ENCODE assay signal across 26 mouse cellular contexts in the genomic region with DNA sequence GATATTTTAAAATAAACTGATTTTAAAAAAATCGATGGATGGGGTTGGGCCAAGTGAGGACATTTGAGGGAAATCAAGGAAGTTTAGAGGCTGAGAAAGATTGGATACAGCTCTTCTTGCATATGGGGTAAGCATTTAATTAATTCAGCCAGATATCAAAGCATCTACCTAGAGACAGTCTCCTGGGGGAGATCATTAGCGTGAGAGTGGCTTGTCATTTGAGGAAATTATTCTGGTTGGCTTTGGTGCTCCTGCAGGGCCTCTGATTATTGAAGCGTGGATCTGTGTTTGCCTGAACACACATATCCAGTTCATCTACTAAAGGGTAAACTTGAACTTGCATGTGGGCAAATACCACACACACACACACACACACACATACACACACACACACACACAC. TPM values are rescaled to one million over a fixed set of nuclear protein-coding genes. Genes with fewer than 3 reads are reported as not detected.
"Had no signal": no experiment of that assay in that cellular context is flagged by ENCODE, and none has a peak within 500 bp of the region (broad histone marks: within the 10 kb centered on the region; RNA-seq: fewer than 3 reads in every experiment).

No protein-coding gene starts in this region.

- H3K4me3 ChIP-seq: gastrocnemius, adult 2 months; heart, embryonic 10.5 days; heart, embryonic 12.5 days; hindbrain, embryonic 10.5 days; intestine, embryonic 15.5 days; kidney, embryonic 15.5 days; limb, embryonic 13.5 days; limb, embryonic 15.5 days; liver, embryonic 12.5 days had no signal

- ATAC-seq: hindbrain, embryonic 16.5 days; inflammation-experienced regulatory T-cells, adult 6 months; intestine, embryonic 15.5 days; intestine, postnatal 0 days; liver, embryonic 12.5 days had no signal

- H3K27me3 ChIP-seq: heart, embryonic 12.5 days; intestine, embryonic 15.5 days; kidney, embryonic 15.5 days; limb, embryonic 13.5 days; limb, embryonic 15.5 days; liver, embryonic 12.5 days had no signal

- H3K27ac ChIP-seq: gastrocnemius, adult 2 months; heart, embryonic 10.5 days; hindbrain, embryonic 10.5 days; hindbrain, embryonic 14.5 days; intestine, embryonic 15.5 days; kidney, embryonic 15.5 days; kidney, postnatal 0 days; limb, embryonic 13.5 days; limb, embryonic 15.5 days; liver, embryonic 12.5 days; liver, embryonic 14.5 days had no signal

- H3K9ac ChIP-seq: heart, embryonic 12.5 days; hindbrain, embryonic 14.5 days; intestine, embryonic 15.5 days; kidney, embryonic 15.5 days; limb, embryonic 13.5 days; limb, embryonic 15.5 days; liver, embryonic 12.5 days; liver, embryonic 14.5 days had no signal

- H3K36me3 ChIP-seq: heart, embryonic 10.5 days; heart, embryonic 12.5 days; hindbrain, embryonic 10.5 days; intestine, embryonic 15.5 days; kidney, embryonic 15.5 days; limb, embryonic 13.5 days; limb, embryonic 15.5 days; liver, embryonic 12.5 days had no signal

- DNase-seq: gastrocnemius, adult 2 months; gastrocnemius, postnatal 10 days; gastrocnemius, postnatal 25 days; heart, adult 18-20 months; heart, postnatal 10 days; heart, postnatal 4 days; kidney, postnatal 14 days; kidney, postnatal 36 days; layer of hippocampus, adult 9-11 months; layer of hippocampus, postnatal 36 days; left cerebral cortex, postnatal 4 days had no signal

- H3K4me2 ChIP-seq: heart, embryonic 12.5 days; hindbrain, embryonic 14.5 days; intestine, embryonic 15.5 days; kidney, embryonic 15.5 days; limb, embryonic 13.5 days; limb, embryonic 15.5 days; liver, embryonic 12.5 days had no signal

- H3K9me3 ChIP-seq: heart, embryonic 10.5 days; heart, embryonic 12.5 days; hindbrain, embryonic 10.5 days; intestine, embryonic 15.5 days; kidney, embryonic 15.5 days; limb, embryonic 13.5 days; limb, embryonic 15.5 days; liver, embryonic 12.5 days had no signal

- H3K4me1 ChIP-seq: hindbrain, embryonic 10.5 days; intestine, embryonic 15.5 days; kidney, embryonic 15.5 days; limb, embryonic 13.5 days; limb, embryonic 15.5 days had no signal

RNA-seq across cellular contexts. Expression of gene Plcl1, which starts 44.1 kb away (rescaled TPM):
- total RNA-seq: granulocyte monocyte progenitor cell, adult 5-6 weeks had no signal
